Mouse (Mus musculus) adrenal gland, postnatal 14 days (tissue): ENCODE data around the gene Spag17. TPM values are rescaled to one million over a fixed set of nuclear protein-coding genes. Genes with fewer than 3 reads are reported as not detected.
"Not testable (repeated sequence)": the region's sequence is repeated elsewhere in the genome, so short reads cannot be mapped to it uniquely, and the experiment has no call there.

Experiments used
- DNase-seq: peaks from one replicate; pipeline ENCODE4 v3.0.0; 2021; ENCODE audit warnings: mixed read lengths
- long read RNA-seq, 2 experiments: library from polyadenylated mRNA; stranded (forward); transcript quantifications; one replicate each; pipeline ENCODE4 v2.0.0; 2021
- total RNA-seq: library from RNA; stranded (reverse); gene quantifications from 2 replicates; pipeline ENCODE4 v1.2.3, GENCODE M21; 2021

The Spag17 gene
- not detected in 2 replicates for total RNA-seq
- long read RNA-seq, experiment 1: 0 reads
- long read RNA-seq, experiment 2: 0 reads

GRCm38 (mm10) chr3:99885187-99885811 lies at the start of gene Spag17:
Gene Spag17, plus strand, starts transcription at chr3:99885406.
- peak; percentile 30 for DNase-seq

GRCm38 (mm10) chr3:99842333-99842732 lies 42.9 kb upstream of the Spag17 start:
- no peak for DNase-seq

- DNase-seq: no peak
Observed at GRCm38 (mm10) chr3:99842808-99843207, 42.4 kb upstream of the Spag17 start.

GRCm38 (mm10) chr3:99843233-99843632 lies 42.0 kb upstream of the Spag17 start:
- DNase-seq: no peak

DNA sequence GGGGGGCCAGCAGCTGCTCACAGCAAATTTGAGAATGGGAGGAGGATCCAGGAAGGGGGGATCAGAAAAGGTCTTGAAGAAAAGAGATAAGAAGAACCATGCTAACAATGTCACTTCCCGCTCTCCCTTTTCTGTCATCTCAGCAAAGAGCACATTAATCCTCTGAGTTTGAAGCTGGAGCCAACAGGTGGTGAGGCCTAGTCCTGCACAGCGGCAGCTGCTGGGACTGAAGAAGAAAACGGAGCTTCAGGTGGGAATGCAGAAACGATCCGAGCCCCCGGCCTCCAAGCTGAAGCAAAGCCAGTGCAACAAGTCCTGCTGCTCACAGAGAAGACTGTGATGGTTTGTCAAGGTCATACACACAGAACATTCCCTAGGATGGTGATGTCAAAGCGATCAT lies 34.3 kb upstream of the Spag17 start:
- DNase-seq: no peak

GRCm38 (mm10) chr3:99854595-99854994 lies 30.6 kb upstream of the Spag17 start:
- no peak for DNase-seq

DNA sequence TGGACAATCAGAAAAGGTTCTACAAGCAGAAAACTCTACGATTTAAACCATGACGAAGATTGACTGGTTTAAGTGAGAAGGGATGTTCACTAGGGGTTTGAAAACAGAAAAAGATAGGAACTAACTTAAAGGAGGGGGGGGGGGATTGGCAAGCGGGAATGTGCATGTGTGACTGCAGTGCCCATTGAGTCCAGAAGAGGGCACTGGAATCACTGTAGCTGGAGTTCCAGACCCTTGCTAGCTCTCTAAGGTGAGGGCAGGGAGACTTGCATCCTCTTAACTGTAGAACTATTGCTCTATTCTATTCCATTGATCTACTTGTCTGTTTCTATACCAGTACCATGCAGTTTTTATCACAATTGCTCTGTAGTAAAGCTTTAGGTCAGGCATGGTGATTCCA lies 26.3 kb upstream of the Spag17 start:
- DNase-seq: no peak

DNA sequence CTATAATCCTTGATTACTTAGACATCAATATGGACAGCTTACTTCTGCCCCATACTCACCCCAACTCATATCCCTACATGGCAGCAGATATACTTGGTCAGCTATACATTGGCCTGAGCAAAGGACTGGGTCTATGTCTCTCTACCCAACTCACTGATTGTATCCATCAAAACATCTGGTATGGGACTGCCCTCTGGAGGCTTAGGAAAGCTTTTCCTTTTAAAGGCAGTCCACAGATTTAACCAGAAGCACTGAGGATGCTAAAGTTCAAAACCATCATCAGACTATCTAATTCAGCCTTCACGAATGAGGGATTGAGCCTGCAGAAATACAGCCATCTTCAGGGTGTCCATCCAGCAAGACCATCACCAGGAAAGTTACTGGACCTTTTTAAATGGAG lies 20.5 kb upstream of the Spag17 start:
- no peak for DNase-seq

- no peak for DNase-seq
Observed at GRCm38 (mm10) chr3:99875137-99875536, 10.1 kb upstream of the Spag17 start.

DNA sequence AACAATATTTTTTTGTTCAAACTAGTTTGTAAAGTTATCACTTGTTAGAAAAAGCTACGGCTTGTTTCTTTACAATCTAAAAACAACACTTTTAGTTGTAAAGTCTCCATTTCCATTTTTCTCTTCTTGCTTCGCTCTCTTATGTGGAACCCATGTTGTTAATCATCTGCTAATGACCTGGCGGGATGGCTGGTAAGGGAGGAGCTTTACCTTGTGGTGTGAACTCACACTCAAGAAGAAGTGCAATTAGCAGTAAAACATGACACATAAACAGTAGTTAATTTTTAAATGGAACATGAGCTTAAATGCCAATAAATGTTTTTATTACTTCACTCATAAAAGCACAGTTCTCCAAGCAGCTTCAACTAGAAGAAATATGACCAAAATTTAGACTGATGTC lies 3.7 kb upstream of the Spag17 start:
- no peak for DNase-seq

GRCm38 (mm10) chr3:99883988-99884564 lies 1.1 kb upstream of the Spag17 start:
- no peak for DNase-seq

GRCm38 (mm10) chr3:99894741-99895140 lies 9.5 kb downstream of the Spag17 start:
- not testable (repeated sequence) for DNase-seq

DNA sequence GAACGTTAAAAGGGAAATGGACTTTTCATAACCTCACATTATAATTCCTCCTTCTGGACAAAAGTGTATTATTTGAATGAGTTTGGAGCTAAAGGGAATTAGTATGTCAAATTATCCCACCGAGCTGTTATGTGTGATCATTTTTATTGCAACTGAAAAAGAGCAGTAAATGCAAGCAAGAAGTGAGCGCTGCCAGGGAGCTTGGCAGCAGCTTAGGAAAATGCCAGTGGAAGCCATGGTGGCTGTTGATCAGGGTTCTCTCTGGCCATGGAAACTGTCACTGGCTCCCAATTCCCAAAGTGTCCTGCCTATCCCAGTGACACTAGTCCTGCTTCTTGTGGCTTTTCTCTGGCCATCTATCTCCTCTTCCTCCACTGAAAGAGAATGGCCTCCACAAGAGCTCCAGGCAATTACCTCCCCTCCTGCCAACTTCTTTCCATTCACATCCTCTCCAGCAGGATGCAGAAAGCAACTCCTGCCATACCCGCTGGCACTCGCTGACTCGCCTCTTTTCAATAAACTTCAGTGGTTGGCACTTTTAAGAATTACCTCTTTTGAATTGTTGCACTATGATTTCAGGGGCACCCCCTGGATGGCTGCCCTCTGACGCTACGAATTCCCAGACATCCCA lies 28.7 kb downstream of the Spag17 start:
- DNase-seq: no peak

- no peak for DNase-seq
Observed at GRCm38 (mm10) chr3:99922944-99923343, 37.7 kb downstream of the Spag17 start.

DNA sequence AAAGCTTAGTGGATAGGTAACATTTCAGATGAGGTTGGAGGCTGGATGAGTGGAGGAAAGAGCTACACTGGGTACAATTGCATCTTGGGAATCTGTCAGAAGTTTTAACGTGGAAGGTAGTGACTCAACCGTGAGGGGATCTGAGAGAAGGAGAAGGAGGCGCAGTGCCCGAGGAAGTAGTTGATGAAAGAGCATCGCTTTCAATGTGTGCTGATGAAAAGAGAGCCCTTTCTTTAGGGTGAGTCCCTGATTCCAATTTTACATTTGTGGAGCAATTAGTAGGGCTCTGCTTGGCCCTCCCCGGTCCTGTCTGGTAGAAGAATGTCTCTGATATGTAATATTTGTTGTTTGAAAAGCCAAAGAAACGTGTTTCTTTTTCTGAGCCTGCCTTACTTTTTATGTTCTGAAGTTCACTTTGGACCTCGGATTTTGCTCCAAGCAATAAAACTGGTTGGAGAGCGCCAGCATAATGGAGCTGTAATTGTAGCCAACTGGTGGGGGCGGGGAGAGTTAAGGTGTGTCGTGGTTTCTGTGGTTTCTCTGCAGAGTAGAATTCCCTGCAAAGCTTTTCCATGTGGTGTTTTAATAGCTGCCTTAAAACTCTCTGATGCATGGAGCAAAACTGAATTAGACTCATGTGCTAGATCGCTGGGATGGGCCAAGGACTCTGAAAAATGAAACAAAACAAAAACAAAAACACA lies 45.9 kb downstream of the Spag17 start:
- DNase-seq: no peak

DNA sequence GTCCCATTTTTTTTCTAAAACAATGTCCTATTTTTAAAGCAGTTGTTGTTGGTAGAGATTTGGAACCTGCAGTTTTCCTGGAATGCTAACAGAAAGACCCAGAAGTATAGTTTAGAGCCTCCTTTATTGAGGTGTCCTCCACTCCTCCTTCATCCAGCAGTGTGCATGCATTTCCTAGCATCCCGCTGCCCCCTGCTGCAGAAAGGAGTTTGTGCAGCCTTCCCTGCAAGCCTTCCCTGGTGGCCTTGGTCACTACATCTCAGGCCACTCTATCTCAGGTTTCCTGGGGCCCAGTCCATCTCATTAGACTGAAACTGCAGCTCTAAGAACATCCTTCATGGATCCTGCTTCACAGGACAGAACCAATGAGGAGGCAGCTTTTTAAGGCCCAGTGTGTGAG lies 51.0 kb downstream of the Spag17 start:
- DNase-seq: peak; percentile 49

GRCm38 (mm10) chr3:99938611-99939286 lies 53.5 kb downstream of the Spag17 start:
- DNase-seq: peak; percentile 62

DNA sequence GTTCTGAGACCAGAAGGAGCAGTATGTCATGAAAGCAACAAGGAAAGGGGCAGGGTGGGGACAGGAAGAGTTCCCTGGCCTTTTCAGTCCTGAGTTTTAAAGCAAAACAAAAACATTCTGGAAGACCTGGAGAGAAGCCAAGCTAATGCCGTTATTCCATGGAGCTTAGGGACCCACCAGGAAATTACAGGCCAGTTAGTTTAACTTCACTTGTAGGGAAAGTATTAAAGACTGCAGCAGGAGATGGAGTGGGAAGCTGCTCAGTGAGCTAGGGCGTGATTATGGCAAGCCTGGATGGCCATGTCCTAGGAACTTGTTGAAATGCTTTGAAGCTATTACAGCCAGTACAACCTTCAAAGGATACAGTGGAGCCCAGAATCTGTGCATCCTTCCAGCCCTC lies 60.0 kb downstream of the Spag17 start:
- no peak for DNase-seq

DNA sequence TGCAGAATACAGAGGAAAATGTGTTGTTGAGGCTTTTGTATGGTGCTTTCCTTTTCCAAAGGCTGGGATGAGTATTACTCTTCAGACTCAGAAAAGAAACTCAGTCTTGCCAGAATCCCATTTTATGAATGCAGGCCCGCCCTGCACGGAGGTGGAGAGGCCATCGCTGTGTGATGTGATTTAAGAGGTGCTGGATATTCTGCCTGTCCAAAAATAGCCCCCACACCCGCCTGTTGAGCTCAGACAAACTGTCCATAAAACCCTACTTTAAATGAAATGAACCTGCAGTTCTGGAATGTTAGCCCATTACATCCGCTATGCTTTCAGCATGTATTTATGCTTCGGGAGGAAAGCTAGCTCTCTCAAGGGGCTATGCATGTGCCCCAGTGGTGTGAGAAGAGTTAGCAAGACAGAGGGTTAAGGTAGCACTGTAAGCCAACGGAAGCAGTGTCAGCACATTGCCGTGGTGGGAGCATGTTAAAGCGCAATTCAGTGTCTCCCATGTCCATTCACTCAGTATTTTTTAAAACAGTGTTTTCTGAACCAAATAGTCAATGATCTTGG lies 68.9 kb downstream of the Spag17 start:
- DNase-seq: no peak

DNA sequence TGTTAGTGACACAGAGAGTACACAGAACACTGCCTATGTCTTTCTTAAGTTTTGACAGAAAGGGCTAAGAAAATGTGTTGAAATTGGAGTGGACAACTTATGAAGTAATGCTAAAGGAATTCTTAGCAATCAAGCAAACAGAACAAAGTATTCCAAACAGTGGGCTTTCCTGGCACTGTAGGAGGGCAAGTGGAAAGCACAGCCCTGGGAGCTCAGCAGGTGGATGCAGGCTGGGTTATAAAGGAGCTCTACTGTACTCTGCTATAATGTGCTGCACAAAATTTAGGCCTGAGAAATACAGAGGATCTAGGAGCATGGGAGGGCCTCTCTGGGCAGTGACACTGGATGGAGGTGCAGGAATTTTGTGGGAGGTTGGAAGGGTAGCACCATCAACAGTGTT lies 71.3 kb downstream of the Spag17 start:
- DNase-seq: no peak

DNA sequence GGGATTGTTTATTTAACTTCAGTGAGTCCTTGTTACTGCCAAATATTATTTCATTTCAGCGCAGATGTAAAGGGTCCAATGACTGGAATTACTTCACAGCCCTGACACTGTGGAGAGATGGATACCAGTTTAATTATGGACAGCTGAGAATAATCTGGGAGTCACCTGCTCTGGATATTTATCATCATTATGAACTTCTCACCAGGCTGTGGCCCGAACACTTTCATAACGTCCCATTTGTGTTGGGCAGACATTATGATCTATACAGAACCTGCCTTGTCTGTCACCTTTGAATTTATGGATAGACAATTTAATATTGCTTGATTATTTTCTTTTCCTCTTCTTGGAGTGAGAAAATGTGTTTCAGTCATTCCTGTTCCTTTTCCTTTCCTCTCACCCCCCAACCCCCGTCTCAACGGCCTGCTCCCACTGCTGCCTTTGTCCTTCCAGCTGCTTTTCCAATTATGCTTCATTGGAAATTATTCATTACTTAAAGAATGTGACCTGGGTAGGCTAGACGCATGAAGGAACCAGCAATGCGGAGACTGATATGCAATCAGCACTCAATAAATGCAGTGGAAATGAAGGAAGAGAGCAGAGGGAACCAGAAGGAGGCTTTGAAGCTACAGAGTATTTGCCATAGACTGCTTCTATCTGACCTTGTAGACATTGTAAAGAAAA lies 74.7 kb downstream of the Spag17 start:
- DNase-seq: no peak

GRCm38 (mm10) chr3:99964345-99964744 lies 79.1 kb downstream of the Spag17 start:
- no peak for DNase-seq
